Mouse (Mus musculus): Measurements from ENCODE around the gene Rpl18a.

Gene Rpl18a

GRCm38 (mm10) chr8:70880546-70880945, 16.7 kb downstream of the Rpl18a start:
- DNase-seq (ENCODE audit: low spot score in 2 of 2) = no peak

GRCm38 (mm10) chr8:70880126-70880525, 17.1 kb downstream of the Rpl18a start:
- peak in 1 of 2 experiments; percentile 53 for DNase-seq (ENCODE audit: low spot score in 2 of 2)

- no peak for DNase-seq (ENCODE audit: low spot score in 2 of 2)
Measured at GRCm38 (mm10) chr8:70879500-70879899, 17.7 kb downstream of the Rpl18a start.

GRCm38 (mm10) chr8:70878178-70878577, 19.0 kb downstream of the Rpl18a start:
- DNase-seq (ENCODE audit: low spot score in 2 of 2) = no peak

GRCm38 (mm10) chr8:70876382-70876781, 20.8 kb downstream of the Rpl18a start:
- DNase-seq (ENCODE audit: low spot score in 2 of 2) = no peak

GRCm38 (mm10) chr8:70874441-70874840, 22.8 kb downstream of the Rpl18a start:
- DNase-seq (ENCODE audit: low spot score in 2 of 2) = no peak

- peak; percentile 91 to 97 for DNase-seq (ENCODE audit: low spot score in 2 of 2)
Measured at GRCm38 (mm10) chr8:70873364-70873985, 23.7 kb downstream of the Rpl18a start, which contains the start of gene Ccdc124. TSS of gene Ccdc124 (minus strand) at chr8:70873935.

- no peak for DNase-seq (ENCODE audit: low spot score in 2 of 2)
Measured at GRCm38 (mm10) chr8:70872643-70873363, 24.4 kb downstream of the Rpl18a start.

- DNase-seq (ENCODE audit: low spot score in 2 of 2) = no peak
Measured at GRCm38 (mm10) chr8:70871195-70871807, 25.9 kb downstream of the Rpl18a start.

- peak; percentile 73 to 75 for DNase-seq (ENCODE audit: low spot score in 2 of 2)
Measured at GRCm38 (mm10) chr8:70869601-70870041, 27.6 kb downstream of the Rpl18a start.

GRCm38 (mm10) chr8:70869199-70869571, 28.0 kb downstream of the Rpl18a start:
- no peak for DNase-seq (ENCODE audit: low spot score in 2 of 2)

GRCm38 (mm10) chr8:70868559-70869198, 28.5 kb downstream of the Rpl18a start:
- no peak for DNase-seq (ENCODE audit: low spot score in 2 of 2)

GRCm38 (mm10) chr8:70866566-70866965, 30.6 kb downstream of the Rpl18a start:
- DNase-seq (ENCODE audit: low spot score in 2 of 2) = no peak

GRCm38 (mm10) chr8:70866001-70866520, 31.2 kb downstream of the Rpl18a start:
- no peak for DNase-seq (ENCODE audit: low spot score in 2 of 2)

GRCm38 (mm10) chr8:70865350-70866000, 31.7 kb downstream of the Rpl18a start:
- DNase-seq (ENCODE audit: low spot score in 2 of 2) = peak; percentile 100

GRCm38 (mm10) chr8:70864712-70865221, 32.4 kb downstream of the Rpl18a start:
- no peak for DNase-seq (ENCODE audit: low spot score in 2 of 2)

- no peak for DNase-seq (ENCODE audit: low spot score in 2 of 2)
Measured at GRCm38 (mm10) chr8:70863956-70864711, 33.1 kb downstream of the Rpl18a start.

- DNase-seq (ENCODE audit: low spot score in 2 of 2) = no peak
Measured at GRCm38 (mm10) chr8:70862824-70863641, 34.2 kb downstream of the Rpl18a start, which contains the start of gene Kcnn1. TSS of gene Kcnn1 (minus strand) at chr8:70863258.

- DNase-seq (ENCODE audit: low spot score in 2 of 2) = no peak
Measured at GRCm38 (mm10) chr8:70857516-70857915, 39.7 kb downstream of the Rpl18a start.

All from heart, adult 9 months (tissue).